Mouse (Mus musculus): ENCODE data around the gene Sptbn2.

DNA sequence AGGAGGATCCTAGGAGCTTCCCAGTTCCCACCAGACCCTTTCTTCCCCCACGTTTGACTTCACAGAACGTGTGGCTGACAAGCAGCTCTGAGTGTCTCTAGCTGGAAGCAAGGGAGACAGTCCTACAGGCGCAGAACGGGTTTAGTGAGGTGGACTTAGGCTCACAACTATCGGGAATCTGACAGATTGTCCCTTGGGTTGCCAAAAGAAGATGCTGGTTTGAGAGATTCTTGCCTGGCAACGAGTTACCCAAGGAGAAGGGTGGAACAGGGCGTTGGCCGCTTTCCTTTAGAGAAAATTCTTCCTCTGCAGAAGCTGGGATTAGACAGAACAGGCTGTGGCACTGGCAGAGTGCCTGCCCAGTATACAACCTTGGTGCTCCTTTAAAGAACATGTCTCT is 12.1 kb upstream of the Sptbn2 start:
- TF ChIP-seq POLR2A (IDR thresholded peaks at IDR 0.05; ENCODE audit: control insufficient read depth, extremely low read depth, insufficient read depth, low read length, poor library complexity) (no peak), CTCF (IDR thresholded peaks at IDR 0.05; ENCODE audit: borderline replicate concordance, control insufficient read depth, extremely low read depth, insufficient read depth, low read length, poor library complexity) (no peak)
